Mouse (Mus musculus) MN1 (cell line): ENCODE measurements around the gene Clic3.

ENCODE experiments used
- DNase-seq: peaks from one replicate; pipeline ENCODE4 v3.0.0-alpha.2; 2016; ENCODE audit warnings: low spot score

Clic3 gene

GRCm38 (mm10) chr2:25480541-25480940, 23.9 kb downstream of the Clic3 start:
- no peak for DNase-seq

- peak; percentile 68 for DNase-seq
Measured at GRCm38 (mm10) chr2:25482969-25483368, 26.3 kb downstream of the Clic3 start.

DNA sequence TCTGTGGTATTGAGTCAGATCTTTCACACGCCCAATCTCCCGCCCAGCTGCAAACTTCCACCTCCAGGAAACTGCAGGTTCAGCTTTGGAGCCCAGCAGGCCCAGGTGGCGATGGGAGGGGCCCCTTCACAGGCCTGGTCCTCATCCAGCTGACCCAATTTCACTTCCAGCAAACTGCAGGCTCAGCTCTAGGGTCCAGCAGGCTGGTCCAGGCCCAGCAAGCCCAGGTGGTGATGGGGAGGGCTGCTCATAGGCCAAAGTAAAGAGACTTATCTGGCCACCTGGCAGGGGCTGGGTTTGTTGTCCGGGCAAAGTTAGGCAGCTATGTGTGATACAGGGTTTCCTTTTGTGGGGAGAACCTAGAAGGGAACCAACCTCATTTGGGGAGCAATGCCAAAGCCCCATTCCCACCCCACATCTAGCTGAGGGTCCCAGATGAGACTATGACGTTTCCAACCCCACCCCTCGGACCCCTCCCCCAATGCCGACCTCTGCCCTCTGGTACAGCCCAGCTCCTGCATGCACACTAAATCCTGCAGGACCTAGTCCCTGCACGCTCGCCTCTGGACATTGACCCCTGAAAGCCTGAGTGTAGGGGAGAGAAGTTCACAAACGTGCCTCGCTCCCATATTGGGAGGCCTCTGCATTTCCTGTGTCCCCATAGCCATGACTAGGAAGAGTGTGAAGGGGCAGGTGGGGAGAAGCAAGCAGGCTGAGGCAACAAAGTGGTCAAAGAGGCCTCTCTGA, 28.4 kb downstream of the Clic3 start:
- no peak for DNase-seq

- no peak for DNase-seq
Measured at GRCm38 (mm10) chr2:25487965-25488670, 31.5 kb downstream of the Clic3 start.

DNA sequence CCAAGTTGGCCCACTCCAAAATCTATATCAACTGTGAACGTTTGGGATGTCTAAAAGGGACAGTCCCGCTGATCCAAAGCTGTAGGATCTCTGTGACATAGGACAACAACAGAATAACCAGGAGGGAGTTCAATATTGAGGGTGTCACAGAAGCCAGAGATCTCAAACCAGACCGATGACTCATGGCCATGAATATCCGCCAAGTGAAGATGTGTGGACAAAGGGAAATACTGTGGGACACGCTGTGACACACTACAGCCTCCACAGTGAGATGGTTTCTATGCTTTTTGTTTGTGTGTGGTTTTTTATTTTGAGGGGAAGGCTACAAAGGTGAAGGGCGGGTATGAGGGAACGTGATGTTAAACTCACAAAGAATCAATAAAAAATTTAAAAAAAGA, 32.0 kb downstream of the Clic3 start:
- DNase-seq = no peak

DNA sequence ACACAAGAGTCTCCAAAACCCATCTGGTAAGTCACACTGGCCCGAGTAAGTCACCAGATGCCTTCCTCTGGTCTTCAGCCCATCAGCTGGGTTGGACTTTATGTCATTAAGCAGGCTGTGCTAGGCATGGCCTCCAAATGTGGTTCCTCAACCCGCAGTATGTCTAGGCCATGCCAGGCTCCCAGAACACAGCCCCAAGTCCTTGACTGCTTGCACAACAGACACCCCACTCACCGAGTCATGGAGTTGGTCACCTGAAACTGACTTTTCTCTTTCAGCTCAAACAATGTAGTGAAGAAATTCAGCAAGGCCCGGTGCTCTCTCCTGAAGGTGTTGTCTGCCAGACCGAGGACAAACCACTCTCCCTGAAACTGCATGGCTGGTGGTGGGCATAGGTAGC, 36.4 kb downstream of the Clic3 start:
- no peak for DNase-seq

- DNase-seq = no peak
Measured at GRCm38 (mm10) chr2:25493476-25493961, 36.9 kb downstream of the Clic3 start, which contains the start of gene Lcn12. TSS of gene Lcn12 (minus strand) at chr2:25493911.

- peak; percentile 31 for DNase-seq
Measured at GRCm38 (mm10) chr2:25496462-25496861, 39.8 kb downstream of the Clic3 start.

GRCm38 (mm10) chr2:25497846-25498575, 41.4 kb downstream of the Clic3 start:
- peak; percentile 32 for DNase-seq

GRCm38 (mm10) chr2:25498622-25499478, 42.2 kb downstream of the Clic3 start:
- no peak for DNase-seq

DNA sequence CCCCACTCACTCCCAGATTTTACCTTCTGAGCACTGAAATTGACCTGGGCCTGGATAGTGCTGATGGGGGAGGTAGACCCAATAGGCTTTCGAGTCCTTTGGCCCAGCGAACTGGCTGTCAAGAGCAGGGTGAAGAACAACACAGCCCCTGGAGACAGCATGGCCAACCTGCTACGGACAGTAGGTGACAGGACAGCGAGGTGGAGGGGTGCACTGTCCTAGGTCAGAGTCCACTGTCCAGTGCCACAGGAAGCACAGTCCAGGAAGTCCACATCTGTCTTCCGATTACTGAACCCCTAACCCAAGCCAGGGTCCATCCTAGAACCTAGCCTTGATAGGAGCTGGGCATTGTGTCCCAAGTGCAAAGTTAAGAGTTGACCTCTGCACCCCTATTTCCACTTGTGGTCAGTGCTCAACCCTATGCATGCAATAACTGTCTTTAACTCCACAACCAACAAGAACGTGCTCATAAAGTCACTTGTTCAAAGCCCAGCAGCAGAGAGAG, 43.5 kb downstream of the Clic3 start:
- DNase-seq = no peak

- peak; percentile 95 for DNase-seq
Measured at GRCm38 (mm10) chr2:25500576-25501405, 44.2 kb downstream of the Clic3 start, which contains the start of gene Fbxw5. TSS of gene Fbxw5 (plus strand) at chr2:25500750.

GRCm38 (mm10) chr2:25501593-25502486, 45.2 kb downstream of the Clic3 start, which contains the start of gene C8g:
TSS of gene C8g (minus strand) at chr2:25501719.
- DNase-seq = no peak

GRCm38 (mm10) chr2:25502726-25503125, 46.1 kb downstream of the Clic3 start:
- no peak for DNase-seq

DNA sequence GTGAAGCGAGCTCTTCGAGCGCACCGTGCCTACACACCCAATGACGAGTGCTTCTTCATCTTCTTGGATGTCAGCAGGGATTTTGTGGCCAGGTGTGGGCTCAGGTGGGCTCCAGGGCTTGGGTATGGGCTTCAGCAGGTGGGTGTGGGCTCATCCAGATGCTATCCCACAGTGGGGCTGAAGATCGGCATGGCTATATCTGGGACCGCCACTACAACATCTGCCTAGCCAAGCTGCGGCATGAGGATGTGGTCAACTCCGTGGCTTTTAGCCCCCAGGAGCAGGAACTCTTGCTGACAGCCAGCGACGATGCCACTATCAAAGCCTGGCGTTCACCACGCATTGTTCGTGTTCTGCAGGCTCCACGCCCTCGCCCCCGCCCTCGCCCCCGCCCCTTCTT, 47.9 kb downstream of the Clic3 start:
- no peak for DNase-seq

GRCm38 (mm10) chr2:25505000-25505399, 48.4 kb downstream of the Clic3 start:
- no peak for DNase-seq

- no peak for DNase-seq
Measured at GRCm38 (mm10) chr2:25505860-25506259, 49.2 kb downstream of the Clic3 start.

- DNase-seq = peak; percentile 21
Measured at GRCm38 (mm10) chr2:25506964-25507363, 50.3 kb downstream of the Clic3 start.
